Mouse (Mus musculus) limb, embryonic 12.5 days (tissue): ENCODE measurements around the gene Lrrc74a. TPM values are rescaled to one million over a fixed set of nuclear protein-coding genes. Genes with fewer than 3 reads are reported as not detected.
A peak's percentile ranks its signal among the peaks of the same experiment; 100 is the strongest.

Source experiments
- ATAC-seq: fragments of 200-750 bp; cut with Nextera tagmentation; 2 replicates; pipeline ENCODE4 v1.8.0; 2017; ENCODE audit warnings: low read depth, moderate TSS enrichment; ENCODE audit not compliant: insufficient number of reproducible peaks, insufficient read depth, low FRiP score, low TSS enrichment
- H3K27ac ChIP-seq: fragments of 300-500 bp; sonication (generic); 2 replicates; pipeline ENCODE4 v1.5.1; 2016; ENCODE audit warnings: mild to moderate bottlenecking, moderate library complexity
- H3K27me3 ChIP-seq: fragments of 300-500 bp; sonication (generic); 2 replicates; pipeline ENCODE4 v1.6.1; 2016; ENCODE audit warnings: mild to moderate bottlenecking, moderate library complexity
- H3K36me3 ChIP-seq: fragments of 300-500 bp; sonication (generic); 2 replicates; pipeline ENCODE4 v1.6.1; 2016; ENCODE audit warnings: mild to moderate bottlenecking, moderate library complexity
- H3K4me1 ChIP-seq: fragments of 300-500 bp; sonication (generic); replicated peaks from 2 replicates; pipeline ENCODE4 v1.6.1; 2016
- H3K4me2 ChIP-seq: fragments of 300-500 bp; sonication (generic); 2 replicates; pipeline ENCODE4 v1.6.1; 2016; ENCODE audit warnings: mild to moderate bottlenecking, moderate library complexity
- H3K4me3 ChIP-seq: fragments of 300-500 bp; sonication (generic); replicated peaks from 2 replicates; pipeline ENCODE4 v1.5.1; 2016; ENCODE audit warnings: mild to moderate bottlenecking
- H3K9ac ChIP-seq: fragments of 300-500 bp; sonication (generic); replicated peaks from 2 replicates; pipeline ENCODE4 v1.6.1; 2016; ENCODE audit warnings: mild to moderate bottlenecking, moderate library complexity
- H3K9me3 ChIP-seq: fragments of 300-500 bp; sonication (generic); 2 replicates; pipeline ENCODE4 v1.6.1; 2016; ENCODE audit warnings: mild to moderate bottlenecking, moderate library complexity
- WGBS: fragments of 180-500 bp; shearing (Covaris S2); methylation state at CpG from one replicate; pipeline ENCODE4 v1.1.7; 2016; 5-methylcytosine and 5-hydroxymethylcytosine counted together
- polyA plus RNA-seq: library from polyadenylated mRNA; unstranded; fragments of >200 nt; fragmentation: Nextera tagmentation; extraction: Ambion mirVana; gene quantifications from 2 replicates; pipeline ENCODE4 v1.2.1, GENCODE M21; 2016

Lrrc74a gene
- polyA plus RNA-seq, 1 experiment from 2014 or later, result not detected

- Histone ChIP-seq H3K9me3 (no peaks in the 10 kb centered on the region), H3K9ac (no peak overlapping the region), H3K27me3 (no peaks in the 10 kb centered on the region), H3K4me3 (no peak overlapping the region), H3K4me2 (no peak overlapping the region), H3K36me3 (no peaks in the 10 kb centered on the region), H3K27ac (0 out of 2 replicates have a peak overlapping the region, but pooled peaks have one; percentile 20), H3K4me1 (peaks cover 8% of the 10 kb centered on the region; the same call in 1 of the 2 replicates)
- WGBS, result 52% methylated on average over 6 of the region's 6 CpGs
- no peak for ATAC-seq
These were observed 56.1 kb downstream of the Lrrc74a start for GRCm38 (mm10) chr12:86790100-86790848.

GRCm38 (mm10) chr12:86790849-86791127, 56.6 kb downstream of the Lrrc74a start:
- Histone ChIP-seq H3K36me3 (no peaks in the 10 kb centered on the region), H3K4me3 (no peak overlapping the region), H3K27me3 (no peaks in the 10 kb centered on the region), H3K4me2 (no peak overlapping the region), H3K27ac (no peak overlapping the region), H3K9ac (no peak overlapping the region), H3K9me3 (no peaks in the 10 kb centered on the region), H3K4me1 (peaks cover 8% of the 10 kb centered on the region; the same call in 1 of the 2 replicates)
- 36% methylated on average over 2 of the region's 2 CpGs for WGBS
- ATAC-seq, result no peak

GRCm38 (mm10) chr12:86791987-86792386, 57.8 kb downstream of the Lrrc74a start:
- no peak overlapping the region for H3K27ac ChIP-seq
- no peaks in the 10 kb centered on the region for H3K36me3 ChIP-seq
- 80% methylated on average over 2 of the region's 2 CpGs for WGBS
- no peak overlapping the region for H3K9ac ChIP-seq
- no peak for ATAC-seq
- H3K4me3 ChIP-seq, result no peak overlapping the region
- no peak overlapping the region for H3K4me2 ChIP-seq
- no peaks in the 10 kb centered on the region for H3K9me3 ChIP-seq
- peaks cover 13% of the 10 kb centered on the region; the same call in 1 of the 2 replicates for H3K4me1 ChIP-seq
- no peaks in the 10 kb centered on the region for H3K27me3 ChIP-seq

- H3K27me3 ChIP-seq, result no peaks in the 10 kb centered on the region
- WGBS, result 43% methylated on average over 3 of the region's 3 CpGs
- peaks cover 15% of the 10 kb centered on the region for H3K4me1 ChIP-seq
- H3K36me3 ChIP-seq, result no peaks in the 10 kb centered on the region
- H3K27ac ChIP-seq, result no peak overlapping the region
- no peak overlapping the region for H3K4me2 ChIP-seq
- no peak overlapping the region for H3K4me3 ChIP-seq
- H3K9ac ChIP-seq, result no peak overlapping the region
- no peaks in the 10 kb centered on the region for H3K9me3 ChIP-seq
- ATAC-seq, result no peak
These were observed 59.7 kb downstream of the Lrrc74a start for GRCm38 (mm10) chr12:86793830-86794229.

GRCm38 (mm10) chr12:86794331-86794730, 60.2 kb downstream of the Lrrc74a start:
- WGBS, result 88% methylated on average over 11 of the region's 11 CpGs
- no peak overlapping the region for H3K27ac ChIP-seq

GRCm38 (mm10) chr12:86795076-86795837, 61.1 kb downstream of the Lrrc74a start:
- Histone ChIP-seq H3K4me3 (no peak overlapping the region), H3K9me3 (no peaks in the 10 kb centered on the region), H3K27me3 (no peaks in the 10 kb centered on the region), H3K36me3 (no peaks in the 10 kb centered on the region), H3K4me1 (peaks cover 25% of the 10 kb centered on the region), H3K4me2 (no peak overlapping the region), H3K27ac (0 out of 2 replicates have a peak overlapping the region, but pooled peaks have one; percentile 23), H3K9ac (no peak overlapping the region; the same call in 1 of the 2 replicates)
- ATAC-seq, result peak; percentile 28; the same call in 1 of the 2 replicates
- 58% methylated on average over 7 of the region's 7 CpGs for WGBS

More at GRCm38 (mm10) chr12:86794331-86794730, 60.2 kb downstream of the Lrrc74a start:
- no peak overlapping the region for H3K4me3 ChIP-seq
- no peaks in the 10 kb centered on the region for H3K27me3 ChIP-seq
- no peak overlapping the region for H3K4me2 ChIP-seq
- no peak for ATAC-seq
- peaks cover 20% of the 10 kb centered on the region for H3K4me1 ChIP-seq
- H3K36me3 ChIP-seq, result no peaks in the 10 kb centered on the region
- no peaks in the 10 kb centered on the region for H3K9me3 ChIP-seq
- H3K9ac ChIP-seq, result no peak overlapping the region

GRCm38 (mm10) chr12:86795838-86796232, 61.7 kb downstream of the Lrrc74a start:
- no peak for ATAC-seq
- Histone ChIP-seq H3K9ac (no peak overlapping the region; the same call in 1 of the 2 replicates), H3K4me2 (no peak overlapping the region), H3K4me3 (no peak overlapping the region), H3K27me3 (no peaks in the 10 kb centered on the region), H3K9me3 (no peaks in the 10 kb centered on the region), H3K4me1 (peaks cover 27% of the 10 kb centered on the region), H3K36me3 (no peaks in the 10 kb centered on the region), H3K27ac (no peak overlapping the region)
- WGBS, result 2% methylated on average over 4 of the region's 4 CpGs

- WGBS, result 81% methylated on average over 3 of the region's 3 CpGs
- Histone ChIP-seq H3K9ac (no peak overlapping the region), H3K4me2 (no peak overlapping the region), H3K9me3 (no peaks in the 10 kb centered on the region), H3K4me1 (peaks cover 32% of the 10 kb centered on the region), H3K27me3 (no peaks in the 10 kb centered on the region), H3K36me3 (no peaks in the 10 kb centered on the region), H3K4me3 (no peak overlapping the region), H3K27ac (no peak overlapping the region)
- ATAC-seq, result no peak
These were observed 62.2 kb downstream of the Lrrc74a start for GRCm38 (mm10) chr12:86796351-86796750.

GRCm38 (mm10) chr12:86797771-86798170, 63.6 kb downstream of the Lrrc74a start:
- no peak overlapping the region for H3K27ac ChIP-seq
- peaks cover 47% of the 10 kb centered on the region for H3K4me1 ChIP-seq
- no peaks in the 10 kb centered on the region for H3K36me3 ChIP-seq
- H3K27me3 ChIP-seq, result no peaks in the 10 kb centered on the region
- no peaks in the 10 kb centered on the region for H3K9me3 ChIP-seq
- WGBS, result 85% methylated on average over 4 of the region's 4 CpGs
- ATAC-seq, result no peak
- H3K4me3 ChIP-seq, result no peak overlapping the region
- H3K4me2 ChIP-seq, result no peak overlapping the region
- H3K9ac ChIP-seq, result no peak overlapping the region

- H3K4me3 ChIP-seq, result no peak overlapping the region
- peak overlapping the region; percentile 78 for H3K27ac ChIP-seq
These were observed 64.8 kb downstream of the Lrrc74a start for GRCm38 (mm10) chr12:86798773-86799540.

GRCm38 (mm10) chr12:86799786-86800185, 65.6 kb downstream of the Lrrc74a start:
- ATAC-seq, result no peak

More at GRCm38 (mm10) chr12:86798773-86799540, 64.8 kb downstream of the Lrrc74a start:
- H3K27me3 ChIP-seq, result no peaks in the 10 kb centered on the region
- H3K4me2 ChIP-seq, result peak overlapping the region; percentile 23
- 0 out of 2 replicates have a peak, but pooled peaks have one; percentile 9 for ATAC-seq
- peaks cover 59% of the 10 kb centered on the region for H3K4me1 ChIP-seq
- 15% methylated on average over 14 of the region's 14 CpGs for WGBS
- H3K9me3 ChIP-seq, result no peaks in the 10 kb centered on the region
- H3K9ac ChIP-seq, result peak overlapping the region; percentile 19; the same call in 1 of the 2 replicates
- no peaks in the 10 kb centered on the region for H3K36me3 ChIP-seq

More at GRCm38 (mm10) chr12:86799786-86800185, 65.6 kb downstream of the Lrrc74a start:
- Histone ChIP-seq H3K9ac (no peak overlapping the region), H3K9me3 (no peaks in the 10 kb centered on the region), H3K27me3 (no peaks in the 10 kb centered on the region), H3K4me2 (no peak overlapping the region), H3K4me1 (peaks cover 67% of the 10 kb centered on the region), H3K27ac (peak overlapping the region; percentile 99), H3K36me3 (no peaks in the 10 kb centered on the region), H3K4me3 (no peak overlapping the region)
- WGBS, result 82% methylated on average over 7 of the region's 7 CpGs
